Comparison of ENCODE assay signal across 8 mouse cellular contexts in the genomic region with DNA sequence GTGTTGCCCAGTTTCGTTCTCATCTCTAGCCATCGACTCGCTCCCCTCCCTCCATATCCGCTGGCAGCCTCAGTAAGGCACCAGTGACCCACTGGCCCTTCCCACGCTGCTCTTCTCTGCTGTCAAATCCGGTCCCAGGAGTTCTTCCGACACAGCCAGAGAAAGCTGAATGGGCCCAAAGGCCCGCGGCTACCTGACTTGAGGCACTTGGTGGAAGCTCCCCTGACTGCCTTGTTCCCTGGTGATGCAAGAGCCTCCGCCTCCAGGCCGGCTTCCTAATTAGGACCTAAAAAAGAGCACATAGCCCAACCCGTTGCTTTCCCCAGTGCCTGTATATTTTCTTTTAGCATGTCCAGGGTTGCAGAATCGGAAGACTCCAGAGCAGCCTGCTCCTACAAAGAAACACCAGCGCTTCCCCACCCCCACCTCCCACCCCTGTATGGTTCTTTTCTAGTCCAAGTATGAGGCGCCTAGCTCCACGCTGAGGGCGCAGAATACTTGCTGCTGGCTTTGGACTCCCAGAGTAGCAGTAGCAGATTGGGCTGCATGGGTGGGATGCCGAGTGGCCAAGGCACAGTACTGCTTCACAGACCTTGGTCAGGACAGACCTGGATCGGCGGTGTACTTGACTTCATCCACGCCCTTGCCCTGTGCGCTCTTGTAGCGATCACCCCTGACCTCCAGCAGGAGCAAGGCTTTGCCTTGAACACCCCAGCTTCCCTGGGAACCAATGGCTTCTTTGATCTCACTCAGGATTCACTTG. TPM values are rescaled to one million over a fixed set of nuclear protein-coding genes. Genes with fewer than 3 reads are reported as not detected.
DNase-seq lines count a peak whose midpoint lies in the region; ATAC-seq lines count a peak whose summit lies in the region.

No protein-coding gene starts in this region.

- peaks cover 77% of the 10 kb centered on the region for H3K27me3 ChIP-seq in erythroblast, embryonic 14.5 days (ENCODE audit: control insufficient read depth)
- peaks cover 45% of the 10 kb centered on the region for H3K27me3 ChIP-seq in forebrain, embryonic 15.5 days
- H3K27me3 ChIP-seq in midbrain, embryonic 12.5 days = peaks cover 48% of the 10 kb centered on the region

- 3% methylated on average over 23 of the region's 23 CpGs for WGBS in forebrain, embryonic 15.5 days
- WGBS in midbrain, embryonic 12.5 days = 3% methylated on average over 23 of the region's 23 CpGs

- peak overlapping the region; percentile 11 for H3K4me3 ChIP-seq in erythroblast, embryonic 14.5 days (replicated peaks)
- peak overlapping the region; percentile 71 for H3K4me3 ChIP-seq in forebrain, embryonic 15.5 days
- peak overlapping the region; percentile 69 for H3K4me3 ChIP-seq in midbrain, embryonic 12.5 days

- H3K27ac ChIP-seq in forebrain, embryonic 15.5 days (replicated peaks) = no peak overlapping the region
- H3K27ac ChIP-seq in midbrain, embryonic 12.5 days (replicated peaks) = no peak overlapping the region

- H3K9me3 ChIP-seq in erythroblast, embryonic 14.5 days (ENCODE audit: control insufficient read depth, low read length) = peaks cover 4% of the 10 kb centered on the region; the same call in 1 of the 2 replicates
- H3K9me3 ChIP-seq in forebrain, embryonic 15.5 days = no peaks in the 10 kb centered on the region
- no peaks in the 10 kb centered on the region for H3K9me3 ChIP-seq in midbrain, embryonic 12.5 days

- H3K36me3 ChIP-seq in erythroblast, embryonic 14.5 days (ENCODE audit: control insufficient read depth) = peaks cover 7% of the 10 kb centered on the region
- H3K36me3 ChIP-seq in forebrain, embryonic 15.5 days = no peaks in the 10 kb centered on the region
- H3K36me3 ChIP-seq in midbrain, embryonic 12.5 days = no peaks in the 10 kb centered on the region

- peak overlapping the region; percentile 94 for H3K4me2 ChIP-seq in forebrain, embryonic 15.5 days (replicated peaks)
- H3K4me2 ChIP-seq in midbrain, embryonic 12.5 days (replicated peaks) = peak overlapping the region; percentile 98

- peaks cover 52% of the 10 kb centered on the region for H3K4me1 ChIP-seq in erythroblast, embryonic 14.5 days (ENCODE audit: control insufficient read depth)
- peaks cover 48% of the 10 kb centered on the region for H3K4me1 ChIP-seq in forebrain, embryonic 15.5 days
- H3K4me1 ChIP-seq in midbrain, embryonic 12.5 days = peaks cover 52% of the 10 kb centered on the region

- ATAC-seq in erythroblast, adult 5-6 weeks (replicated peaks; ENCODE audit: low FRiP score, poor library complexity, severe bottlenecking) = no peak
- no peak for ATAC-seq in forebrain, embryonic 15.5 days (replicated peaks)
- ATAC-seq in midbrain, embryonic 12.5 days (ENCODE audit: low FRiP score, low read depth) = no peak

- no peak overlapping the region for H3K9ac ChIP-seq in forebrain, embryonic 15.5 days (replicated peaks)
- no peak overlapping the region for H3K9ac ChIP-seq in midbrain, embryonic 12.5 days (replicated peaks)

- DNase-seq in ES-CJ7 (ENCODE audit: low read depth, low spot score) = peak; percentile 48
- peak; percentile 38 for DNase-seq in kidney, postnatal 14 days
- DNase-seq in ovary, adult 18-20 months (ENCODE audit: low spot score) = no peak
- DNase-seq in T-cell, adult 2 months (ENCODE audit: low spot score) = no peak

RNA-seq across cellular contexts. Expression of a gene that starts 1.7 kb away (rescaled TPM):
- polyA plus RNA-seq in erythroblast, embryonic 14.5 days (2012) = 0.67 and 1.2 TPM in 2 replicates
- total RNA-seq in erythroblast, adult 5-6 weeks (2015; ENCODE audit: low replicate concordance) = 3.8 and 4.0 TPM in 2 replicates
- total RNA-seq in erythroblast, adult 5-6 weeks (2017; ENCODE audit: low replicate concordance) = 8.1 and 14.8 TPM in 2 replicates
- 11.8 and 12.0 TPM in 2 replicates for polyA plus RNA-seq in forebrain, embryonic 15.5 days (2015; fragmentation: Nextera tagmentation; extraction: Ambion mirVana)
- polyA plus RNA-seq in midbrain, embryonic 12.5 days (2016; fragmentation: Nextera tagmentation; extraction: Ambion mirVana) = 21.6 and 24.7 TPM in 2 replicates

Comparison
In these comparisons a context has a peak if more than half of its experiments do, and no peak if none do; other contexts are left out.
1. H3K4me3 ChIP-seq: peak in every context shown above with its lines; median percentile 71 in forebrain, embryonic 15.5 days; 69 in midbrain, embryonic 12.5 days; 11 in erythroblast, embryonic 14.5 days.
2. DNase-seq: peak in ES-CJ7 (single experiment) and kidney, postnatal 14 days (single experiment); none in ovary, adult 18-20 months (single experiment) and T-cell, adult 2 months (single experiment).